Mouse (Mus musculus): ENCODE results near the gene Irf2bpl.

DNA sequence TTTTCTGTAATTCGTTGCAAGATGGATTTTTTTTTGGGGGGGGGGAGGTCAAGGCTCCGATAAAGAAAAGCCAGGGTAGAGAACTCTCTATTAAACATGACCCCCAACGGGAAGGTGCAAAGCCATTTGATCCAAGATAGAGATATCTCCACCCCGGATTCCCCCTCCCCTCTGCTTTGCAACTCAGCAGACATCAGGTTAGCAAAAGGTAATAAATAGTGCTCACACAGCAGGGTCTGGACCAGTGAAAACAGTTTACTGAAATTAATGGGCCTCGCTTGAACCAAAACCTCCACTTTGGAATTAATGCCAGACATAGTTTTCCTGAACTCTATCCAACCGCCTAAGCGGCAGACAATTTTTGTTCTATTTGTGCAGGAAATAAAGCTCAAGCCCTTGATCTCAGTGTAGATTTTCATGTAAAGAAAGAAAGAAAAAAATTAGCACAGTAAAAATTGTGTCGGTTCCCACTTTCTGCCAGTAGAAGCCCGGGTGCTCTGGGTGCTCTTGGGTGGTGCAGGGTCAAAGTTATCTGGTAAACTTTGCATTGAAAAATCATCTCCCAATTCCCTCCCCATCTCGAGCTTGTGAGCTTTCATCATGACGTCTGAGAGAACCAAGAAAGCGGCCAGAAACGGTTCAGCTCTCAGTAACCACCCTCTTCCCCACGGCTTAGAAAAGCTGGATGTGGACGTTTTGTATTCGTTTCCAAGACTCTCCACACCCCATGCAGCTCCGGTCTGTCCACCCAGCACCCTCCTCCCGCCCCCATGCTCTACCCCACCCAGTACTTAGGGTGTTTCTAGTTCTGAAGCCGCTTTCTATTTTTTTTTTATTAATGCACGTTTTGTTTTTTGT lies 9.0 kb upstream of the Irf2bpl start:
- TF ChIP-seq CTCF (IDR thresholded peaks at IDR 0.05; ENCODE audit: low read depth, low read length) (no peak), GATA1 (IDR thresholded peaks at IDR 0.05; ENCODE audit: borderline replicate concordance, low read length) (no peak), POLR2AphosphoS5 (IDR thresholded peaks at IDR 0.05; ENCODE audit: insufficient replicate concordance, low read depth, low read length) (no peak), TAL1 (conservative IDR thresholded peaks at IDR 0.05; ENCODE audit: low read depth, low read length) (no peak)

Measured in G1E (cell line).